Mouse (Mus musculus) erythroblast, embryonic 14.5 days (primary cell): Measurements from ENCODE around the gene Noa1. TPM values are rescaled to one million over a fixed set of nuclear protein-coding genes. Genes with fewer than 3 reads are reported as not detected.

Experiments
- H3K27me3 ChIP-seq: 2 replicates; pipeline ENCODE4 v1.6.1; 2012; ENCODE audit warnings: inconsistent platforms; ENCODE audit not compliant: control insufficient read depth
- H3K36me3 ChIP-seq: 2 replicates; pipeline ENCODE4 v1.6.1; 2012; ENCODE audit warnings: mild to moderate bottlenecking, inconsistent platforms; ENCODE audit not compliant: control insufficient read depth
- H3K4me1 ChIP-seq: 2 replicates; pipeline ENCODE4 v1.6.1; 2012; ENCODE audit warnings: inconsistent platforms; ENCODE audit not compliant: control insufficient read depth
- H3K4me3 ChIP-seq: replicated peaks from 2 replicates; pipeline ENCODE3; 2012; ENCODE audit warnings: moderate library complexity, mild to moderate bottlenecking, inconsistent platforms
- H3K9me3 ChIP-seq: 2 replicates; pipeline ENCODE4 v1.6.1; 2012; ENCODE audit warnings: low read length, inconsistent platforms, mixed read lengths; ENCODE audit not compliant: control insufficient read depth
- GATA1 ChIP-seq: IDR thresholded peaks from 2 replicates; pipeline ENCODE4 v1.6.1; 2012; ENCODE audit warnings: low read length, inconsistent platforms, mixed read lengths
- TAL1 ChIP-seq: IDR thresholded peaks from 3 replicates; pipeline ENCODE4 v1.6.1; 2012; ENCODE audit warnings: low read length, inconsistent platforms, mixed read lengths
- polyA plus RNA-seq: library from polyadenylated mRNA; stranded (reverse); fragments of >175 nt; gene quantifications from 2 replicates; pipeline ENCODE4 v1.2.3, GENCODE M21; 2012

Noa1 gene
- polyA plus RNA-seq: 1.1 and 1.3 TPM in 2 replicates

GRCm38 (mm10) chr5:77309924-77310772 is at the start of gene Noa1, which contains the start of gene Polr2b:
Gene Noa1, minus strand, starts transcription at chr5:77310084.
Gene Polr2b, plus strand, starts transcription at chr5:77310147.
- TF ChIP-seq GATA1: no peak
- H3K9me3 ChIP-seq: no peaks in the 10 kb centered on the region
- peaks cover 41% of the 10 kb centered on the region for H3K4me1 ChIP-seq
- no peaks in the 10 kb centered on the region for H3K27me3 ChIP-seq
- peaks cover 53% of the 10 kb centered on the region for H3K36me3 ChIP-seq
- peak within 1 kb of the TSS; percentile 87 for H3K4me3 ChIP-seq

- Histone ChIP-seq H3K9me3 (no peaks in the 10 kb centered on the region), H3K36me3 (no peaks in the 10 kb centered on the region), H3K4me1 (peaks cover 12% of the 10 kb centered on the region), H3K4me3 (peak overlapping the region; percentile 54), H3K27me3 (peaks cover 12% of the 10 kb centered on the region)
- no peak for TF ChIP-seq GATA1
- TF ChIP-seq TAL1: no peak
Measured at GRCm38 (mm10) chr5:77358347-77358746, 48.5 kb upstream of the Noa1 start.

GRCm38 (mm10) chr5:77357405-77358149 is 47.7 kb upstream of the Noa1 start:
- Histone ChIP-seq H3K9me3 (no peaks in the 10 kb centered on the region), H3K4me1 (peaks cover 12% of the 10 kb centered on the region), H3K4me3 (peak overlapping the region; percentile 54), H3K27me3 (peaks cover 12% of the 10 kb centered on the region), H3K36me3 (no peaks in the 10 kb centered on the region)
- no peak for TF ChIP-seq TAL1

GRCm38 (mm10) chr5:77355307-77356265 is 45.7 kb upstream of the Noa1 start:
- H3K36me3 ChIP-seq: peaks cover 1% of the 10 kb centered on the region
- H3K4me3 ChIP-seq: no peak overlapping the region
- peaks cover 11% of the 10 kb centered on the region for H3K27me3 ChIP-seq
- no peaks in the 10 kb centered on the region for H3K9me3 ChIP-seq
- TF ChIP-seq GATA1: no peak
- no peak for TF ChIP-seq TAL1
- H3K4me1 ChIP-seq: peaks cover 12% of the 10 kb centered on the region

- TF ChIP-seq TAL1: no peak
- no peak for TF ChIP-seq GATA1
- H3K4me3 ChIP-seq: no peak overlapping the region
Measured at GRCm38 (mm10) chr5:77354361-77354787, 44.5 kb upstream of the Noa1 start.

GRCm38 (mm10) chr5:77351691-77352090 is 41.8 kb upstream of the Noa1 start:
- Histone ChIP-seq H3K9me3 (no peaks in the 10 kb centered on the region), H3K4me3 (no peak overlapping the region), H3K4me1 (peaks cover 4% of the 10 kb centered on the region), H3K36me3 (peaks cover 39% of the 10 kb centered on the region), H3K27me3 (peaks cover 3% of the 10 kb centered on the region; the same call in 1 of the 2 replicates)
- TF ChIP-seq GATA1 (no peak), TAL1 (no peak)

More at GRCm38 (mm10) chr5:77354361-77354787, 44.5 kb upstream of the Noa1 start:
- no peaks in the 10 kb centered on the region for H3K9me3 ChIP-seq
- peaks cover 12% of the 10 kb centered on the region for H3K4me1 ChIP-seq
- peaks cover 12% of the 10 kb centered on the region for H3K36me3 ChIP-seq
- H3K27me3 ChIP-seq: peaks cover 9% of the 10 kb centered on the region

- H3K4me3 ChIP-seq: no peak overlapping the region
- H3K36me3 ChIP-seq: peaks cover 54% of the 10 kb centered on the region
- no peaks in the 10 kb centered on the region; the same call in 1 of the 2 replicates for H3K27me3 ChIP-seq
- TF ChIP-seq GATA1 (no peak), TAL1 (no peak)
- peaks cover 4% of the 10 kb centered on the region for H3K4me1 ChIP-seq
- no peaks in the 10 kb centered on the region for H3K9me3 ChIP-seq
Measured at GRCm38 (mm10) chr5:77349971-77350658, 40.2 kb upstream of the Noa1 start.

- TF ChIP-seq GATA1 (no peak), TAL1 (no peak)
- H3K36me3 ChIP-seq: peaks cover 66% of the 10 kb centered on the region
- H3K27me3 ChIP-seq: no peaks in the 10 kb centered on the region; the same call in 1 of the 2 replicates
- no peak overlapping the region for H3K4me3 ChIP-seq
- H3K9me3 ChIP-seq: no peaks in the 10 kb centered on the region
- no peaks in the 10 kb centered on the region for H3K4me1 ChIP-seq
Measured at GRCm38 (mm10) chr5:77348901-77349300, 39.0 kb upstream of the Noa1 start.
